Mouse (Mus musculus) kidney, postnatal 0 days (tissue): ENCODE measurements around the gene Cilp. TPM values are rescaled to one million over a fixed set of nuclear protein-coding genes. Genes with fewer than 3 reads are reported as not detected.

Experiments
- ATAC-seq: fragments of 200-750 bp; cut with Nextera tagmentation; replicated peaks from 2 replicates; pipeline ENCODE4 v1.8.0; 2017; ENCODE audit warnings: low read depth, moderate number of reproducible peaks, moderate TSS enrichment, moderate library complexity; ENCODE audit not compliant: low FRiP score
- DNase-seq: peaks from one replicate; pipeline ENCODE4 v3.0.0-alpha.2; 2016; ENCODE audit warnings: low spot score
- H3K27ac ChIP-seq: fragments of 300-500 bp; sonication (generic); 2 replicates; pipeline ENCODE4 v1.5.1; 2014; ENCODE audit warnings: mild to moderate bottlenecking
- H3K27me3 ChIP-seq: fragments of 300-500 bp; sonication (generic); 2 replicates; pipeline ENCODE4 v1.6.1; 2014; ENCODE audit warnings: low read length, mixed read lengths; ENCODE audit not compliant: insufficient read depth
- H3K36me3 ChIP-seq: fragments of 300-500 bp; sonication (generic); 2 replicates; pipeline ENCODE4 v1.6.1; 2014; ENCODE audit warnings: low read length, mixed read lengths; ENCODE audit not compliant: insufficient read depth
- H3K4me1 ChIP-seq: fragments of 300-500 bp; sonication (generic); replicated peaks from 2 replicates; pipeline ENCODE4 v1.6.1; 2014; ENCODE audit warnings: antibody characterized with exemption, low read length, mixed read lengths; ENCODE audit not compliant: insufficient read depth
- H3K4me2 ChIP-seq: fragments of 300-500 bp; sonication (generic); 2 replicates; pipeline ENCODE4 v1.6.1; 2014; ENCODE audit warnings: mild to moderate bottlenecking, low read length, moderate library complexity, mixed read lengths
- H3K4me3 ChIP-seq: fragments of 300-500 bp; sonication (generic); replicated peaks from 2 replicates; pipeline ENCODE4 v1.5.1; 2014; ENCODE audit warnings: low read depth, low read length
- H3K9ac ChIP-seq: fragments of 300-500 bp; sonication (generic); 2 replicates; pipeline ENCODE4 v1.6.1; 2014; ENCODE audit warnings: low read depth, low read length
- H3K9me3 ChIP-seq: fragments of 300-500 bp; sonication (generic); replicated peaks from 2 replicates; pipeline ENCODE4 v1.6.1; 2016; ENCODE audit warnings: low read length, inconsistent platforms, mixed read lengths
- CTCF ChIP-seq: IDR thresholded peaks from 2 replicates; pipeline ENCODE4 v1.5.1; 2016; ENCODE audit warnings: antibody characterized with exemption, low read depth, mild to moderate bottlenecking, moderate library complexity
- WGBS: fragments of 180-500 bp; shearing (Covaris S2); extraction: QIAGEN DNeasy Blood & Tissue Kit; methylation state at CpG from one replicate; pipeline ENCODE4 v1.1.7; 2014; 5-methylcytosine and 5-hydroxymethylcytosine counted together
- polyA plus RNA-seq: library from polyadenylated mRNA; unstranded; fragments of >200 nt; fragmentation: Nextera tagmentation; extraction: Ambion mirVana; gene quantifications from 2 replicates; pipeline ENCODE4 v1.2.1, GENCODE M21; 2015

Cilp gene
- polyA plus RNA-seq, 1 experiment from 2014 or later = 0.51 TPM

- no peak overlapping the region for H3K9ac ChIP-seq
- H3K4me3 ChIP-seq = no peak overlapping the region
- H3K36me3 ChIP-seq = peaks cover 39% of the 10 kb centered on the region
- H3K4me2 ChIP-seq = no peak overlapping the region
- no peaks in the 10 kb centered on the region for H3K9me3 ChIP-seq
- 91% methylated on average over 2 of the region's 2 CpGs for WGBS
- H3K27ac ChIP-seq = no peak overlapping the region
- TF ChIP-seq CTCF = no peak
- H3K27me3 ChIP-seq = no peaks in the 10 kb centered on the region
- ATAC-seq = no peak
- no peaks in the 10 kb centered on the region for H3K4me1 ChIP-seq
- no peak for DNase-seq
Observed at GRCm38 (mm10) chr9:65306672-65307071, 41.7 kb downstream of the Cilp start.

- 83% methylated on average over 1 of the region's 1 CpGs for WGBS
- Histone ChIP-seq H3K4me2 (no peak overlapping the region), H3K36me3 (peaks cover 37% of the 10 kb centered on the region), H3K4me1 (no peaks in the 10 kb centered on the region), H3K27me3 (no peaks in the 10 kb centered on the region), H3K9me3 (no peaks in the 10 kb centered on the region), H3K27ac (no peak overlapping the region), H3K4me3 (no peak overlapping the region), H3K9ac (no peak overlapping the region)
- DNase-seq = no peak
- ATAC-seq = no peak
- TF ChIP-seq CTCF = no peak
Observed at GRCm38 (mm10) chr9:65308011-65308410, 43.0 kb downstream of the Cilp start.

DNA sequence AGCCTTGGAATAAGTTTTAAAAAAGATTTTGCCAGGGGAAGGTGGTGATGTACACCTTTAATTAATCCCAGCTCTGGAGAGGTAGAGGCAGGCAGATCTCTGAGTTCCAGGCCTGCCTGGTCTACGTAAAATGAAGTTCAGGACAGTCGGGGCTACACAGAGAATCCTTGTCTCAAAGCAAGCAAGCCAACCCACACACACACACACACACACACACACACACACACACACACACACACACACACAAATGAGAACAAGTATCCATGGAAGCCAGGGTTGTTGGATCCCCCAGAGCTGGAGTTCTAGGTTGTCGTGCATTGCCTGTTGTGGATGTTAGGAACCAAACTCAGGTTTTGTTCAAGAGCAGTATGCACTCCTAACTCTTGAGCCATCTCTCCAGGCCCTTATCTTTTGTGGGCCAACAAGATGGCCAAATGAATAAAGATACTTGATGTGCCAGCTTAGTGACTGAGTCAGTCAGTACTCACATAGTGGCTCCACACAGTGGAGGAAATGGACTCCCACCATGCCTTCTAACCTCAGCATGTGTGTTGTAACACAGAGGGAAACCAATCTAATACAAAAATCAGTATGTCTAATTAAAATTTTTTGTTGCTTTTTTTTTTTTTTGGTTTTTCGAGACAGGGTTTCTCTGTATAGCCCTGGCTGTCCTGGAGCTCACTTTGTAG, 47.8 kb downstream of the Cilp start:
- Histone ChIP-seq H3K27me3 (no peaks in the 10 kb centered on the region), H3K27ac (no peak overlapping the region), H3K9me3 (no peaks in the 10 kb centered on the region), H3K9ac (no peak overlapping the region), H3K4me2 (no peak overlapping the region), H3K36me3 (peaks cover 50% of the 10 kb centered on the region), H3K4me3 (no peak overlapping the region), H3K4me1 (no peaks in the 10 kb centered on the region)
- ATAC-seq (no peak), DNase-seq (no peak)
- 94% methylated on average over 4 of the region's 4 CpGs for WGBS
- TF ChIP-seq CTCF = no peak

DNA sequence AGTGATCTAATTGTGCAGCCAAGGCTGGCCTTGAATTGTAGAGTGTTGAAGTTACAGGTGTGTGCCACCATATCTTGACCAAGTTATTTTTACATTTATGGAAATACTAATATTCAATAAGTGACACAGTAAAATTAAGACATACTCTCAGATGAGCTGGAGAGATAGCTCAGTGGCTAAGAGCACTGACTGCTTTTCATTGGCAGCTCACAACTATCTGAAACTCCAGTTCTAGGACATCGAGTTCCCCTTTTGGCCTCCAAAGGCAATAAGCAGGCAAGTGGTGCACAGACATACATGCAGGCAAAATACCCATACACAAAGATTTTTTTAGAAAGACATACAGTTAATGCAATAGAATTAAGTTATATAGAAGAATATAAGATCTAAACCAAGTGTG, 48.9 kb downstream of the Cilp start:
- peaks cover 49% of the 10 kb centered on the region for H3K36me3 ChIP-seq
- H3K9ac ChIP-seq = no peak overlapping the region
- no peak overlapping the region for H3K4me3 ChIP-seq
- H3K27me3 ChIP-seq = no peaks in the 10 kb centered on the region
- no peak for TF ChIP-seq CTCF
- ATAC-seq (no peak), DNase-seq (no peak)
- WGBS = 97% methylated on average over 1 of the region's 1 CpGs
- no peaks in the 10 kb centered on the region for H3K4me1 ChIP-seq
- no peak overlapping the region for H3K4me2 ChIP-seq
- no peak overlapping the region for H3K27ac ChIP-seq
- no peaks in the 10 kb centered on the region for H3K9me3 ChIP-seq

DNA sequence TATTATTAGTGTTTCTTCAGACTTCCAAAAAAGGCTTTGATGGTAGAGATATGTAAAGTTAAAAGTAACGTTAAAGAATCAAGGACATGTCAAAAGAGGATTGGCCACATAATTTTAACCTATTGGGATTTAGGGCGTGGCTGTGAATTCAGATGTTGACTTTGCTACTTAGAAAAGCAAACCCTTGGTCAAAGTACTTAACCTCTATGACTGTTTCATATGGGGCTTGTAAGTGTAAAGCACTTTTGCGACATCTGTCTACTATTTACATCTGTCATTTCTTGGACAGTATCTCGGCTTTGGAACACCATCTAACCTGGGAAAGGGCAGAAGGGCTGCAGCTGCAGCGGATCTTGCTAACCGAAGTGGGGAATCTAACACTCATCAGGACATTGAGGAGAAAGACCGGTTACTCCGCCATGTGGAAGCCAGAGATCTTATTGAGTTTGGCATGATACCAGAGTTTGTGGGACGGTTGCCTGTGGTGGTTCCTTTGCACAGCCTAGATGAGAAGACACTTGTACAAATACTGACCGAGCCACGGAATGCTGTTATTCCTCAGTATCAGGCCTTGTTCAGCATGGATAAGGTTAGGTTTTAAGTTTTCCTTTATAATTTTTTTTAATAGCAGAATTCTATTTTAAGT, 57.4 kb downstream of the Cilp start:
- no peaks in the 10 kb centered on the region for H3K9me3 ChIP-seq
- TF ChIP-seq CTCF = no peak
- no peak overlapping the region for H3K27ac ChIP-seq
- DNase-seq = no peak
- H3K4me3 ChIP-seq = no peak overlapping the region
- no peak overlapping the region for H3K4me2 ChIP-seq
- peaks cover 43% of the 10 kb centered on the region for H3K36me3 ChIP-seq
- no peak overlapping the region for H3K9ac ChIP-seq
- no peaks in the 10 kb centered on the region for H3K4me1 ChIP-seq
- 77% methylated on average over 11 of the region's 11 CpGs for WGBS
- no peak for ATAC-seq
- H3K27me3 ChIP-seq = no peaks in the 10 kb centered on the region

- no peaks in the 10 kb centered on the region for H3K9me3 ChIP-seq
- H3K4me1 ChIP-seq = no peaks in the 10 kb centered on the region
- no peak overlapping the region for H3K4me2 ChIP-seq
- DNase-seq (no peak), ATAC-seq (no peak)
- H3K27ac ChIP-seq = no peak overlapping the region
- no peak overlapping the region for H3K4me3 ChIP-seq
- no peak for TF ChIP-seq CTCF
- H3K9ac ChIP-seq = no peak overlapping the region
- no peaks in the 10 kb centered on the region for H3K27me3 ChIP-seq
- H3K36me3 ChIP-seq = peaks cover 46% of the 10 kb centered on the region
Observed at GRCm38 (mm10) chr9:65325971-65326370, 61.0 kb downstream of the Cilp start.
